In the genomic region with DNA sequence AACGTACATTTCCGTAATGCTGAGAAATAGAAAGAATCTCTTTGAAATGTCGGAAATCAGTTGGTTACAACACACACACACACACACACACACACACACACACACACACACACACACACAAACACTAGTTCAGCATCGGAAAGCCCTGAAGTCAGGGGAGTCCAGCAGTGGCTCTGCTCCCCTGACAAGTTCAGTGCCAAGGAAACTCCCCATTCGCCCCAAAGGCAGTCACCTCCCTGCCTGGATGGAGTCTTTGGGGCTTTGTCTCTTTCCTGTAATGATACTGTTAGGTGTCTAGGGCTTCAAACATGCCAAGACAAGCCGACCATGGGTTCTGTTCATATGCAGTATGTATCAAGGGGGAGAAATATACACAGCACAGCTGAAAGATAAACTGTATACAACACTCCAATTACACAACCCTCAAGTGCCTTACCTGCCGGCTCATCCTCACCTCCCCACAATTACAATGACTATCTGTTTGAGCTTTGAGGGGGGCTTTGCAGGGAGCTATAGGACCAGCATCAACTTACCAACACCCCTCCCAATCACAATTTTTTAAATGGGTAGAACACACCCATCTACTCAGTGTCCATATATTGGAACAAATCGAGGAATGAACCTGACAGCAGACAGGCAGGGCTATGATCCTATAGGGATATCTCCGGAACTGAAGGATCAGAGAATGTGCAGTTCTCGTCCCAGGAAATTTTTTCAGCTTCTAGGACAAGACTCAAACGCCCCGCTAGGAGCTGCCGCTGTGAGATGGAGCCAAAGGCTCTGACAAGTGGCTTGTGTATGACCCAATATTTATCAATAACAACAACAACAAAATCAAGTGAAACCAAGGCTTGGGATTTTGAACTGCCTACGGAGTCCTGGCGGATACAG, we compare ENCODE assay signal across 17 mouse cellular contexts. TPM values are rescaled to one million over a fixed set of nuclear protein-coding genes. Genes with fewer than 3 reads are reported as not detected.
DNase-seq lines count a peak whose midpoint lies in the region; ATAC-seq and TF ChIP-seq lines count a peak whose summit lies in the region.
"Had no signal": no experiment of that assay in that cellular context is flagged by ENCODE, and none has a peak within 500 bp of the region (broad histone marks: within the 10 kb centered on the region; RNA-seq: fewer than 3 reads in every experiment).

No protein-coding gene starts in this region.

- peaks cover 100% of the 10 kb centered on the region for H3K27me3 ChIP-seq in embryonic facial prominence, embryonic 10.5 days (replicated peaks; ENCODE audit: low read depth, poor library complexity, severe bottlenecking)
- no peaks in the 10 kb centered on the region for H3K27me3 ChIP-seq in forebrain, postnatal 0 days (ENCODE audit: insufficient read depth, low read length)
- H3K27me3 ChIP-seq in heart, embryonic 10.5 days (ENCODE audit: insufficient read depth, poor library complexity, severe bottlenecking): peaks cover 98% of the 10 kb centered on the region

- intact Hi-C loops in left cerebral cortex, adult 2 months (cut with DNase I): loop anchor here (2.0 to 10.0 kb wide), 7 partner anchors 17 to 1999 kb away; partner anchors contain the start of genes Prkd1 and Scfd1
- intact Hi-C loops in left cerebral cortex, postnatal 36 days (cut with DNase I): loop anchor here (5.0 to 10.0 kb wide), 4 partner anchors 742 to 1969 kb away; partner anchors contain the start of gene G2e3

- no peaks in the 10 kb centered on the region for H3K4me1 ChIP-seq in embryonic facial prominence, embryonic 10.5 days
- H3K4me1 ChIP-seq in forebrain, postnatal 0 days (ENCODE audit: insufficient read depth): peaks cover 27% of the 10 kb centered on the region; the same call in 1 of the 2 replicates
- no peaks in the 10 kb centered on the region for H3K4me1 ChIP-seq in heart, embryonic 10.5 days
- H3K4me1 ChIP-seq: megakaryocyte, embryonic 14.5 days; neural tube, embryonic 12.5 days; stomach, embryonic 15.5 days had no signal

- H3K36me3 ChIP-seq in embryonic facial prominence, embryonic 10.5 days (replicated peaks): no peaks in the 10 kb centered on the region
- no peaks in the 10 kb centered on the region for H3K36me3 ChIP-seq in forebrain, postnatal 0 days (ENCODE audit: insufficient read depth)
- H3K36me3 ChIP-seq in heart, embryonic 10.5 days: no peaks in the 10 kb centered on the region
- H3K36me3 ChIP-seq: neural tube, embryonic 12.5 days; stomach, embryonic 15.5 days had no signal

- peak overlapping the region; percentile 48 for H3K4me3 ChIP-seq in left cerebral cortex, adult 2 months
- H3K4me3 ChIP-seq in embryonic facial prominence, embryonic 10.5 days: no peak overlapping the region
- H3K4me3 ChIP-seq in forebrain, postnatal 0 days (ENCODE audit: low read depth, low read length): peak overlapping the region; percentile 83
- H3K4me3 ChIP-seq in heart, embryonic 10.5 days: no peak overlapping the region
- H3K4me3 ChIP-seq: neural tube, embryonic 12.5 days had no signal

- no peaks in the 10 kb centered on the region for H3K9me3 ChIP-seq in embryonic facial prominence, embryonic 10.5 days
- H3K9me3 ChIP-seq in forebrain, postnatal 0 days (ENCODE audit: low read length): no peaks in the 10 kb centered on the region
- no peaks in the 10 kb centered on the region for H3K9me3 ChIP-seq in heart, embryonic 10.5 days
- H3K9me3 ChIP-seq: neural tube, embryonic 12.5 days; stomach, embryonic 15.5 days had no signal

- 3% methylated on average over 15 of the region's 15 CpGs for WGBS in embryonic facial prominence, embryonic 10.5 days
- 3% methylated on average over 15 of the region's 15 CpGs for WGBS in forebrain, postnatal 0 days
- WGBS in heart, embryonic 10.5 days: 5% methylated on average over 15 of the region's 15 CpGs

- TF ChIP-seq CTCF in left cerebral cortex, adult 2 months (IDR thresholded peaks at IDR 0.05): no peak; the same call in 1 of the 2 replicates
- no peak for TF ChIP-seq CTCF in brain, embryonic 14.5 days (IDR thresholded peaks at IDR 0.05; ENCODE audit: borderline replicate concordance, extremely low read depth, insufficient read depth, insufficient read length)
- no peak; the same call in 1 of the 2 replicates for TF ChIP-seq CTCF in forebrain, postnatal 0 days (IDR thresholded peaks at IDR 0.05; ENCODE audit: low read depth)

- peak in 1 of 2 experiments; percentile 13 for DNase-seq in left cerebral cortex, adult 2 months (ENCODE audit: extremely low spot score in 1 of 2, low spot score in 2 of 2)
- no peak for DNase-seq in left cerebral cortex, postnatal 36 days (ENCODE audit: low spot score in 2 of 2)
- peak; percentile 84 for DNase-seq in brain, embryonic 14.5 days (ENCODE audit: low read depth)
- DNase-seq in embryonic facial prominence, embryonic 10.5 days (ENCODE audit: low spot score): peak; percentile 27
- DNase-seq in forebrain, postnatal 0 days: peak; percentile 81
- DNase-seq in adrenal gland, postnatal 36 days: no peak
- no peak for DNase-seq in heart, embryonic 10.5 days (ENCODE audit: low spot score)
- DNase-seq: cerebellum, adult 9-11 months; thymus, postnatal 25 days had no signal

- no peak for TF ChIP-seq POLR2A in brain, embryonic 14.5 days (IDR thresholded peaks at IDR 0.05; ENCODE audit: borderline replicate concordance, extremely low read depth, insufficient read depth, insufficient read length, poor library complexity, severe bottlenecking)

- H3K27ac ChIP-seq in left cerebral cortex, adult 2 months: peak overlapping the region; percentile 98
- no peak overlapping the region for H3K27ac ChIP-seq in embryonic facial prominence, embryonic 10.5 days (replicated peaks)
- peak overlapping the region; percentile 100 for H3K27ac ChIP-seq in forebrain, postnatal 0 days (ENCODE audit: low read depth, low read length)
- no peak overlapping the region for H3K27ac ChIP-seq in heart, embryonic 10.5 days
- H3K27ac ChIP-seq: neural tube, embryonic 12.5 days; stomach, embryonic 15.5 days had no signal

- peak overlapping the region; percentile 70 for H3K4me2 ChIP-seq in forebrain, postnatal 0 days (ENCODE audit: low read depth)

- peak; percentile 6; the same call in 1 of the 2 replicates for ATAC-seq in forebrain, postnatal 0 days
- ATAC-seq: CD4-positive, CD25-positive, alpha-beta regulatory T cell, adult 4 months; intestine, postnatal 0 days had no signal

- peak overlapping the region; percentile 99 for H3K9ac ChIP-seq in forebrain, postnatal 0 days
- H3K9ac ChIP-seq: lung, embryonic 14.5 days; neural tube, embryonic 12.5 days; stomach, embryonic 15.5 days had no signal

RNA-seq across cellular contexts. Expression of gene Foxg1, which starts 6.8 kb away (rescaled TPM):
- 100 to 1,000 TPM; 111 to 112 TPM for total RNA-seq in left cerebral cortex, adult 2 months (2021)
- 100 to 1,000 TPM; 110 to 120 TPM for total RNA-seq in left cerebral cortex, postnatal 36 days (2021)
- polyA plus RNA-seq in brain, embryonic 14.5 days (2012; rRNA removed): 76.0 and 160 TPM in 2 replicates
- polyA plus RNA-seq in embryonic facial prominence, embryonic 10.5 days (2016; fragmentation: Nextera tagmentation; extraction: Ambion mirVana): 3.2 and 4.7 TPM in 2 replicates
- total RNA-seq in forebrain, postnatal 0 days (2014; rRNA removed): 76.5 and 79.4 TPM in 2 replicates
- 50.8 and 53.4 TPM in 2 replicates for polyA plus RNA-seq in forebrain, postnatal 0 days (2015; fragmentation: Nextera tagmentation; extraction: Ambion mirVana)
- not detected for total RNA-seq in adrenal gland, postnatal 36 days (2021)
- 0.79 TPM in 1 of 2 replicates, not detected in the other for polyA plus RNA-seq in heart, embryonic 10.5 days (2016; fragmentation: Nextera tagmentation; extraction: Ambion mirVana)
- total RNA-seq: hematopoietic stem cell, adult 5-6 weeks had no signal
- polyA plus RNA-seq: CD4-positive, CD25-positive, alpha-beta regulatory T cell, adult 4 months; intestine, postnatal 0 days; large intestine, adult 2 months; neural tube, embryonic 12.5 days had no signal

RNA-seq across cellular contexts. Expression of gene Gm43517, which starts 9.3 kb away (rescaled TPM):
- 1 to 10 TPM; 6.9 to 8.6 TPM for total RNA-seq in left cerebral cortex, adult 2 months (2021)
- 10 to 100 TPM in 1 of 2 experiments, 1 to 10 TPM in 1; 4.7 to 11.3 TPM for total RNA-seq in left cerebral cortex, postnatal 36 days (2021)
- polyA plus RNA-seq in brain, embryonic 14.5 days (2012; rRNA removed): 1.5 and 4.7 TPM in 2 replicates
- 0.11 and 0.21 TPM in 2 replicates for polyA plus RNA-seq in embryonic facial prominence, embryonic 10.5 days (2016; fragmentation: Nextera tagmentation; extraction: Ambion mirVana)
- 16.1 and 16.8 TPM in 2 replicates for total RNA-seq in forebrain, postnatal 0 days (2014; rRNA removed)
- 0.53 and 0.85 TPM in 2 replicates for polyA plus RNA-seq in forebrain, postnatal 0 days (2015; fragmentation: Nextera tagmentation; extraction: Ambion mirVana)
- total RNA-seq in adrenal gland, postnatal 36 days (2021): not detected
- polyA plus RNA-seq in heart, embryonic 10.5 days (2016; fragmentation: Nextera tagmentation; extraction: Ambion mirVana): not detected in 2 replicates
- total RNA-seq: hematopoietic stem cell, adult 5-6 weeks had no signal
- polyA plus RNA-seq: CD4-positive, CD25-positive, alpha-beta regulatory T cell, adult 4 months; intestine, postnatal 0 days; large intestine, adult 2 months; lung, embryonic 14.5 days; neural tube, embryonic 12.5 days; stomach, embryonic 15.5 days had no signal

Comparison
In these comparisons a context has a peak if more than half of its experiments do, and no peak if none do; other contexts are left out.
1. DNase-seq: peak in brain, embryonic 14.5 days (single experiment), embryonic facial prominence, embryonic 10.5 days (single experiment) and forebrain, postnatal 0 days (single experiment); none in left cerebral cortex, postnatal 36 days (0 of 2), adrenal gland, postnatal 36 days (0 of 2) and heart, embryonic 10.5 days (single experiment).
2. H3K27ac ChIP-seq: peak in left cerebral cortex, adult 2 months (single experiment) and forebrain, postnatal 0 days (single experiment); none in embryonic facial prominence, embryonic 10.5 days (single experiment) and heart, embryonic 10.5 days (single experiment).
3. H3K4me3 ChIP-seq: peak in left cerebral cortex, adult 2 months (single experiment) and forebrain, postnatal 0 days (single experiment); none in embryonic facial prominence, embryonic 10.5 days (single experiment) and heart, embryonic 10.5 days (single experiment).
4. RNA of gene Foxg1, which starts 6.8 kb away (total RNA-seq): 110 to 120 TPM in left cerebral cortex, postnatal 36 days, 111 to 112 TPM in left cerebral cortex, adult 2 months and 76.5 to 79.4 TPM in forebrain, postnatal 0 days; not detected in adrenal gland, postnatal 36 days; every median in the first group is over 10 times any median in the second.
5. RNA of gene Gm43517, which starts 9.3 kb away (total RNA-seq): 16.1 to 16.8 TPM in forebrain, postnatal 0 days, 4.7 to 11.3 TPM in left cerebral cortex, postnatal 36 days and 6.9 to 8.6 TPM in left cerebral cortex, adult 2 months; not detected in adrenal gland, postnatal 36 days; every median in the first group is over 4 times any median in the second.